Mouse (Mus musculus): ENCODE data around the gene Atg9b. TPM values are rescaled to one million over a fixed set of nuclear protein-coding genes. Genes with fewer than 3 reads are reported as not detected.

The Atg9b gene
- polyA plus RNA-seq, 1 experiment, result 1.7 TPM

DNA sequence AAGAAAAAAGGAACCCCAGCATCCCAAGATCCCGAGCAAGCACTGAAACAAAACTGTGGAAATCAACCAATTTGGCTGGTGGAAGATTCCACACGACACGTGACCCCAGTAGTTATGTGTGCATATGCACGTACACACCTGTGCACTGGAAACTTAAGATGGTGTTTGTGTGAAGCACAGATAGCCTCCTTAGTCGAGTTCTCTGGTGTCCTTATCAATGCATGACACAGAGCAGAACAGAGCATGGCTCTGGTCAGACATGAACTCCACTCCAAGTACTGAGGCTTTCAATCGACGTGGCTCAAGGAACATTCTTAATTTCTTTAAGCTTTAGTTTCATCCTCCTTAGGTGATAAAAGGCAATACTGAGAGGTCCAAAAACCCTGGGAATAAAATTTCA lies 45.6 kb downstream of the Atg9b start:
- no peak for DNase-seq (ENCODE audit: low read depth)
- TF ChIP-seq CTCF (IDR thresholded peaks at IDR 0.05; ENCODE audit: borderline replicate concordance, extremely low read depth, insufficient read depth, insufficient read length) (no peak), POLR2A (IDR thresholded peaks at IDR 0.05; ENCODE audit: borderline replicate concordance, extremely low read depth, insufficient read depth, insufficient read length, poor library complexity, severe bottlenecking) (no peak)

DNA sequence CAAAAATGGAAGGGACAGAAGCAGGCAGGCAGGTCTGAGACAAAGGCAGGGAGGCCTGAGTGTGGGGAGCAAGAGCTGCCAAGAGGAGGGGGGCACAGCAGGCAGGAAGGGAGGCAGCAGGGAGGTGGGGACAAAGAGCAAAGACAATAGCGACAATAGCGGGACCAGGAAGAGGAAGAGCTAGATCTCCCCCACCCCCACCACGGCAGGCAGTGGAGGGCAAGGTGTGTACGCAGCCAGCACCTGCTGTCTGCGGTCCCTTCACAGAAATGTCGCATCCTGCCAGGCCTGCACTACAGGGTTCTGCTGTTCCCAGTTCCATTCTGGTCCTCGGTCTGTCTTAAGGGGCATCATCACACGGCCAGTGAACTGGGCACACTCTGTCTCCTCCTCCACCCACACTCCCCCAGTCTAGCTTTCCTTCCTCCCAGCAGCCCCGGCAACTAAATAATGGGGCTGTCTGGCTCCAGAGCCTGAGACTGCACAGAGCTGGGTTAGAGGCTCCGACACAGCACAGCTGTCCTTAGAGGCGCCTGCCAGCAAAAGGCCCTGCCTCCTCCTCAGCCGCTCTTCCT lies 47.4 kb downstream of the Atg9b start:
- TF ChIP-seq CTCF (IDR thresholded peaks at IDR 0.05; ENCODE audit: borderline replicate concordance, extremely low read depth, insufficient read depth, insufficient read length), result no peak
- no peak for TF ChIP-seq POLR2A (IDR thresholded peaks at IDR 0.05; ENCODE audit: borderline replicate concordance, extremely low read depth, insufficient read depth, insufficient read length, poor library complexity, severe bottlenecking)
- DNase-seq (ENCODE audit: low read depth), result peak; percentile 84

DNA sequence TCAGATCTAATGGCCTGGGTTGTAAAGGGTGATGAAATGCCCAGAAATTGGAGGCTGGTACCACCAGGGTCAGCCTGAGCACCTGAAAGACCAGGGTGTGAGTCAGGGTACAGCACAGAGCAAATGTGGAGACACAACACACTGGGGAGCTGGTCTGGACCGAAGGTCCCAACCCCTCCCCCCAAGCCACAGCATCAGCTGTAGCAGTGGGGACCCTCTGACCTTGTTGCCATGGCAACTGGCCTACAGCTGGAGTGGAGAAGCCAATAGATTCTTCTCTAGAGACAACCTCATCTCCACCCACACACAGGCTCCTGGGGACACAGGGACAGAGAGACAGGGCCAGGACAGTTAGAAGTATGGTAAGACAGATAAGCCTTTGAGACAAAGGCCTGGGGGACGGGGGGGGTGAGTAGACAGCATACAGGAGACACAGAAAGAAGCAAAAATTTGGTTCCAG lies 47.9 kb downstream of the Atg9b start:
- DNase-seq (ENCODE audit: low read depth), result peak; percentile 85

DNA sequence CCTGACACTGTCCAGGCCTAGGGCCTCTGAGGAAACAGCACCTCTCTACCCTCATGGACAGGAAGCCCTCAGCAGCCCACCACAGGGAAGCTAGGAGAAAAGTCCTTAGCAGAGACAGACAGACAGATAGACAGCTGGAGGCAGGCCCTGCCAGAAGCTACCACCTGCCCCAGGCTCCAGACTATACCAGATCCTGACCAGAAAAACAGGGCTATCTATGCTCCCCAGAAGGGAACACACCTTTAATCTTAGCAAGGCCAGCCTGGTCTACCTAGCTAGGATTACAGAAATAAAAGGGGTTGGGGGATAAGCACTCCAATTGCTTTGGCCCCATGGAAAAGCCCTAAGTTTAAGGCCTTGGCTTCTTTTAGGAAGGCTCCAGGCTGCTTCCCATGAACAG lies 48.6 kb downstream of the Atg9b start:
- no peak for DNase-seq (ENCODE audit: low read depth)
- no peak for TF ChIP-seq CTCF (IDR thresholded peaks at IDR 0.05; ENCODE audit: borderline replicate concordance, extremely low read depth, insufficient read depth, insufficient read length)

More for the DNA sequence above, 47.9 kb downstream of the Atg9b start:
- TF ChIP-seq POLR2A (IDR thresholded peaks at IDR 0.05; ENCODE audit: borderline replicate concordance, extremely low read depth, insufficient read depth, insufficient read length, poor library complexity, severe bottlenecking) (no peak), CTCF (IDR thresholded peaks at IDR 0.05; ENCODE audit: borderline replicate concordance, extremely low read depth, insufficient read depth, insufficient read length) (no peak)

DNA sequence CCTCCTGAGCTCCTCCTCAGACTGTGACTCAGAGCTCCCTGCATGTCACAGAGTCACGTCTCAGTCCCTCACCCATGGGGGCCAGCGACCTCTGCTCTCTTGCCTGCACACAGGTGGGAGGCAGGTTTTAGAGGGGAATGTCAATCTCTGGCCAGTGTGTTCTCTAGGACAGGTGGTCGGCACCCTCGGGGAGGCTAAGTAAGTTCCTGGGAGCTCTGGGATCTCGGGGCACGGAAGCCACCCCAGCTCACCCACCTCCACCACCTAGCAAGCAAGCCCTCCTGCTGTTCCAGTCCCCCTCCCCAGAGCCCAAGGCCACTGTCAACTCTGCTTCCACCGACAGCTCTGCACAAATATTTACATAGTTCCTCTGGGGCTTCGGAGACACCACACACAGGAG lies 49.0 kb downstream of the Atg9b start:
- DNase-seq (ENCODE audit: low read depth), result no peak
- TF ChIP-seq CTCF (IDR thresholded peaks at IDR 0.05; ENCODE audit: borderline replicate concordance, extremely low read depth, insufficient read depth, insufficient read length), result no peak

DNA sequence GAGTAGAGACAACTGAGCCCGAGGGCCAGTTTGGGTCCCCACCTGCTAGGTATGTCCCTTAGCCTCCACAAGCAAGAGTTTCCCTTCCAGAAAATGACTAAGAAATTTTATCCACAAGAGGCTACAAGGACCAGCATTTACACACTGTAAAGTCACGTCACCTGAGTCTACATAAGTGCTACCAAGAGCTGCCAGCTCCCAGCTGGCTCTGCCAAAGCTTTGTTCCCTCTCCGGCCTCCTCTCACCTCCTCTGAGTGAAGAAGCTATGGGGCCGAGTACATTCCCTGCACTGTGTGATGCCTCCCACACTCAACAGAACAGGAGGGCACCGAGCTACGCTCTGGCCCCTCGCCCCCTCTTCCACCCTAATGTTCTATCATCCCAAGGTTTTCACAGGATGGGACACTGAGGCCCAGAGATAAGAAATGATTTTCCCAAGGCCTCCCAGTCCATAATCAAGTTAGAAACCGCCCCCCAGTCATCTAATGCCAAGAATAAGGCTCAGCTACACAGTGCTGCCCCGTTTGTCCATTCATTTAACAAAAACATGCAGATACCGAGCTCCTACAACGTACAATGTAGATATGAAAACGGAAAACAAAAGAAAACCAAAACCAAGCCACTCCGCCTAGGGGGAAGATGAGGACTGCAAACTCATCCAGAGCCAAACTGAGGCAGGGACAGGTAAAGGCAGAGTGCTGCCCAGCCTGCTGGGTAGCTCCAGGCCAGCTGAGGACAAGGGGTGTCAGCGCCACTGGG lies 49.6 kb downstream of the Atg9b start:
- DNase-seq (ENCODE audit: low read depth), result no peak
- TF ChIP-seq POLR2A (IDR thresholded peaks at IDR 0.05; ENCODE audit: borderline replicate concordance, extremely low read depth, insufficient read depth, insufficient read length, poor library complexity, severe bottlenecking), result no peak
- TF ChIP-seq CTCF (IDR thresholded peaks at IDR 0.05; ENCODE audit: borderline replicate concordance, extremely low read depth, insufficient read depth, insufficient read length), result no peak

DNA sequence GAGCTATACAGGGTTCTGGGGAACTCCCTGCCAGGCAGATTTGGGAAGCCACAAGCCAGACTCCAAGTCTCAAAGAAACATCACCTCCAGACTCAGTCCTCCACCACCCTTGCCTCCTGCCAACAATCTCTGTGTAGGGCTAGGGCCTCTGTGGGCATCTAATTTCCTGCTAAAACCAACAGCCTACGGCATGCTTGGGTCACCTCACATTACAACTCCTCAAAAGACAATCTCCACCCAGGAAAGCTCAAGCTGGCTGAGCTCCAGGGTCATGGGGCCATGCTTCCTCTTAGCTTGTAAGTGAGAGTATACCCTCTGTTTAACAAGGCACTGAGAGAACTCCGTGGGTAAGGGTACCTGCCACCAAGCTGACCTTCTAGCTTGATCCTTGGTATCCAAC lies 54.1 kb downstream of the Atg9b start:
- no peak for TF ChIP-seq CTCF (IDR thresholded peaks at IDR 0.05; ENCODE audit: borderline replicate concordance, extremely low read depth, insufficient read depth, insufficient read length)
- no peak for TF ChIP-seq POLR2A (IDR thresholded peaks at IDR 0.05; ENCODE audit: borderline replicate concordance, extremely low read depth, insufficient read depth, insufficient read length, poor library complexity, severe bottlenecking)
- no peak for DNase-seq (ENCODE audit: low read depth)

DNA sequence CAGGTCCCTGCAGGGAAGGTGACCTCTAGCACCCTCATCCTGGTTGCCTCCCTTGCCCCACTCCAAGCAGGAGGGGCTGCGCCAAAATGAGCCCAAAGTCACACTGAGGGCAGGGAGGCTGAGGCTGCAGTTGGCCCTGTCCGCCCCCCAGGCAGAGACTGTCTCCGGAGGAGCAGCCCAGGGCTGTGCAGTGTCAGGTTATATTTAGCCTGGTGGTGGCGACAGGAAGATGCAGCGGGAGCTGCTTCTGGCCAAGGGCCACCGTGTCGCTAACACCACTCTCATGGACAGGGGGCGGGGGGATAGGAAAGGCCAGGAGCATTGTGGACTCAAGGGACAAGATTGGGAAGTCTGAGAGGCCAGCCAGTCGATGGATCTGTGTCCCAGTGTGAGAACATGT lies 54.6 kb downstream of the Atg9b start:
- TF ChIP-seq CTCF (IDR thresholded peaks at IDR 0.05; ENCODE audit: borderline replicate concordance, extremely low read depth, insufficient read depth, insufficient read length), result 0 out of 2 replicates have a peak, but pooled peaks have one; percentile 14
- no peak for TF ChIP-seq POLR2A (IDR thresholded peaks at IDR 0.05; ENCODE audit: borderline replicate concordance, extremely low read depth, insufficient read depth, insufficient read length, poor library complexity, severe bottlenecking)
- no peak for DNase-seq (ENCODE audit: low read depth)

DNA sequence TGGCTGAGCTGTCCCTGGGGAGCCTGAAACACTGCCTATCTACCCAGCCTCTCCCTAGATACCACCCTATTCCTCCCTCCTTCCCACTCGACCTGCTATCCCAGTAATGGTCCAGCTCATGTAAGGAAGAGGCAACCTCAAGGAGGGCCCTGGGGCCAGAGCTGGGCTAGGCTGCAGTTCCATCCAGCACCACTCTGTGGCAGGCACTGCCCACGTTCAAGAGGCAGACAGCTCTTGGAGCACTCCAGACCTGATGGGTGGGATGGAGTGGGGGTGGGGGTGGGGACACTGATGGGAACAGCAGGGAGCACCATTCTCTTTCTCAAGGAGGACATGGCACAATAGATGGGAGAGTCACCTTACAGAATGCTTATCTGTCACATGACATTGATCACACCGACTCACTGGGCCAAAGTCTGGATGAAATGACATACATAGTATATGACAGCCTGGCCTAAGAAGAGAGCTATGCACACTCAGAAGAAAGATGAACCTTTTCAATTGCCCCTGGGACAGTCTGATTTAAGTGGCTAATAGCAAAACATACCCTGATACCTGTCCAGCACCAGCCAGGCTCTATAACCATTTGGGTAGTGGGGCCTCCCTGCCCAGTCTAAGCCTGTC lies 55.9 kb downstream of the Atg9b start:
- TF ChIP-seq CTCF (IDR thresholded peaks at IDR 0.05; ENCODE audit: borderline replicate concordance, extremely low read depth, insufficient read depth, insufficient read length) (peak; percentile 92), POLR2A (IDR thresholded peaks at IDR 0.05; ENCODE audit: borderline replicate concordance, extremely low read depth, insufficient read depth, insufficient read length, poor library complexity, severe bottlenecking) (no peak)
- peak; percentile 73 for DNase-seq (ENCODE audit: low read depth)

DNA sequence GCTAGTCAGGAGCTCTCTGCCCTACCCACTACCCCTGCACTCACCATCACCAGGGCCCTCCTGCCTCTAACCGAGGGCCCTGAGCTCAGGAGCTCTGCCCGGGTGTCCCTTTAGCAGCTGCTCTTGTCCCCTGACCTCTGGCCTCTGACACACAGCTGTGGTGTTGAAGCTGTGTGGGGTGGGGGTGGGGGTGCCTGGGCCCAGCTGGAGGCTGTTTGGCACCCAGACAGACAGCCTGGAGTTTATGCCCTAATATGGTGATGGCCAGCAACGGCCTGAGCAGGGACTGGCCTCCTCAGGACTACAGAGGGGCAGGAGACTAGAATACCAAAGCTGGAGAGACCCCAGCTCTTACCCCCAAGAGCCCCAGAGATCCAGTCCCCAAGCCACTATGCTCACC lies 57.2 kb downstream of the Atg9b start:
- DNase-seq (ENCODE audit: low read depth), result no peak
- no peak for TF ChIP-seq CTCF (IDR thresholded peaks at IDR 0.05; ENCODE audit: borderline replicate concordance, extremely low read depth, insufficient read depth, insufficient read length)
- no peak for TF ChIP-seq POLR2A (IDR thresholded peaks at IDR 0.05; ENCODE audit: borderline replicate concordance, extremely low read depth, insufficient read depth, insufficient read length, poor library complexity, severe bottlenecking)

Other genes starting within 250 kb of the Atg9b start
- gene Nupl2, start 227.2 kb downstream of the Atg9b start, polyA plus RNA-seq (2012; rRNA removed), result 10.7 and 11.3 TPM in 2 replicates
- gene Kcnh2, start 40.5 kb downstream of the Atg9b start, polyA plus RNA-seq (2012; rRNA removed), result 58.9 and 61.1 TPM in 2 replicates
- 9.6 and 11.1 TPM in 2 replicates for gene Nos3, start 27.3 kb downstream of the Atg9b start, polyA plus RNA-seq (2012; rRNA removed)
- 51.0 and 64.7 TPM in 2 replicates for gene Abcb8, start 1.5 kb upstream of the Atg9b start, polyA plus RNA-seq (2012; rRNA removed)
- gene Asic3, start 21.2 kb upstream of the Atg9b start, polyA plus RNA-seq (2012; rRNA removed), result 0.71 and 1.1 TPM in 2 replicates
- gene Cdk5, start 31.4 kb upstream of the Atg9b start, polyA plus RNA-seq (2012; rRNA removed), result 159 and 252 TPM in 2 replicates
- 38.9 and 41.4 TPM in 2 replicates for gene Slc4a2, start 31.7 kb upstream of the Atg9b start, polyA plus RNA-seq (2012; rRNA removed)
- gene Fastk, start 53.1 kb upstream of the Atg9b start, polyA plus RNA-seq (2012; rRNA removed), result 152 and 248 TPM in 2 replicates
- gene Tmub1, start 55.7 kb upstream of the Atg9b start, polyA plus RNA-seq (2012; rRNA removed), result 60.7 and 67.7 TPM in 2 replicates
- gene Agap3, start 60.0 kb upstream of the Atg9b start, polyA plus RNA-seq (2012; rRNA removed), result 176 and 244 TPM in 2 replicates
- 2.2 and 5.0 TPM in 2 replicates for gene Gbx1, start 135.1 kb upstream of the Atg9b start, polyA plus RNA-seq (2012; rRNA removed)
- 0.33 and 0.54 TPM in 2 replicates for gene Asb10, start 148.8 kb upstream of the Atg9b start, polyA plus RNA-seq (2012; rRNA removed)
- gene 4931409K22Rik, start 164.7 kb upstream of the Atg9b start, polyA plus RNA-seq (2012; rRNA removed), result 0.19 and 0.34 TPM in 2 replicates
- gene Abcf2, start 185.3 kb upstream of the Atg9b start, polyA plus RNA-seq (2012; rRNA removed), result 75.5 and 85.9 TPM in 2 replicates
- gene Chpf2, start 194.6 kb upstream of the Atg9b start, polyA plus RNA-seq (2012; rRNA removed), result 21.9 and 26.8 TPM in 2 replicates
- gene Smarcd3, start 232.3 kb upstream of the Atg9b start, polyA plus RNA-seq (2012; rRNA removed), result 162 and 203 TPM in 2 replicates

All from brain, embryonic 14.5 days (tissue).